Mouse (Mus musculus): ENCODE measurements around the gene Gm20837. TPM values are rescaled to one million over a fixed set of nuclear protein-coding genes. Genes with fewer than 3 reads are reported as not detected.

The Gm20837 gene
- polyA plus RNA-seq (2012; rRNA removed): not detected in 2 replicates

GRCm38 (mm10) chrY:90400948-90401347 lies at the start of gene Gm20837:
Gene Gm20837 (plus strand): TSS chrY:90401248.

